Mouse (Mus musculus) forebrain, embryonic 14.5 days (tissue): ENCODE measurements around the gene Ebf1. TPM values are rescaled to one million over a fixed set of nuclear protein-coding genes. Genes with fewer than 3 reads are reported as not detected.

ENCODE experiments used
- ATAC-seq: fragments of 200-750 bp; cut with Nextera tagmentation; 2 replicates; pipeline ENCODE4 v1.8.0; 2017; ENCODE audit warnings: mild to moderate bottlenecking, moderate library complexity
- DNase-seq: peaks from one replicate; pipeline ENCODE4 v3.0.0-alpha.2; 2015; ENCODE audit warnings: low spot score
- H3K27ac ChIP-seq: fragments of 300-500 bp; sonication (generic); 2 replicates; pipeline ENCODE4 v1.5.1; 2014; ENCODE audit warnings: low read depth, mild to moderate bottlenecking, control low read depth, low read length, moderate library complexity
- H3K27me3 ChIP-seq: fragments of 300-500 bp; sonication (generic); replicated peaks from 2 replicates; pipeline ENCODE4 v1.6.1; 2014; ENCODE audit warnings: low read length, control low read depth, mixed read lengths; ENCODE audit not compliant: control insufficient read depth, insufficient read depth
- H3K36me3 ChIP-seq: fragments of 300-500 bp; sonication (generic); 2 replicates; pipeline ENCODE4 v1.6.1; 2014; ENCODE audit warnings: low read length, control low read depth; ENCODE audit not compliant: control insufficient read depth, insufficient read depth
- H3K4me1 ChIP-seq: fragments of 300-500 bp; sonication (generic); 2 replicates; pipeline ENCODE4 v1.6.1; 2014; ENCODE audit warnings: antibody characterized with exemption, low read length, control low read depth; ENCODE audit not compliant: control insufficient read depth, insufficient read depth
- H3K4me2 ChIP-seq: fragments of 300-500 bp; sonication (generic); 2 replicates; pipeline ENCODE4 v1.6.1; 2014; ENCODE audit warnings: mild to moderate bottlenecking, control low read depth, low read length
- H3K4me3 ChIP-seq: fragments of 300-500 bp; sonication (generic); 2 replicates; pipeline ENCODE4 v1.5.1; 2014; ENCODE audit warnings: low read depth, low read length, control low read depth
- H3K9ac ChIP-seq: fragments of 300-500 bp; sonication (generic); 2 replicates; pipeline ENCODE4 v1.6.1; 2014; ENCODE audit warnings: mild to moderate bottlenecking, low read length, control low read depth, moderate library complexity
- H3K9me3 ChIP-seq: fragments of 300-500 bp; sonication (generic); replicated peaks from 2 replicates; pipeline ENCODE4 v1.6.1; 2016; ENCODE audit warnings: low read length, control low read depth, mixed read lengths; ENCODE audit not compliant: control insufficient read depth
- WGBS: fragments of 180-500 bp; shearing (Covaris S2); extraction: QIAGEN DNeasy Blood & Tissue Kit; methylation state at CpG from one replicate; pipeline ENCODE4 v1.1.7; 2014; 5-methylcytosine and 5-hydroxymethylcytosine counted together
- polyA plus RNA-seq: library from polyadenylated mRNA; unstranded; fragments of >200 nt; fragmentation: Nextera tagmentation; extraction: Ambion mirVana; gene quantifications from 2 replicates; pipeline ENCODE4 v1.2.1, GENCODE M21; 2014

The Ebf1 gene
- polyA plus RNA-seq, 1 experiment from 2014 or later: 30.7 TPM

GRCm38 (mm10) chr11:44616078-44616787 lies 884 bp upstream of the Ebf1 start:
- Histone ChIP-seq H3K4me2 (peak overlapping the region; percentile 67), H3K4me3 (peak overlapping the region; percentile 43), H3K4me1 (peaks cover 11% of the 10 kb centered on the region), H3K9me3 (no peaks in the 10 kb centered on the region), H3K9ac (peak overlapping the region; percentile 17; the same call in 1 of the 2 replicates), H3K36me3 (no peaks in the 10 kb centered on the region), H3K27me3 (peaks cover 68% of the 10 kb centered on the region), H3K27ac (no peak overlapping the region)
- ATAC-seq (no peak), DNase-seq (no peak)
- WGBS: 8% methylated on average over 18 of the region's 18 CpGs

GRCm38 (mm10) chr11:44617734-44618586 lies 843 bp downstream of the Ebf1 start:
- H3K36me3 ChIP-seq: no peaks in the 10 kb centered on the region
- no peaks in the 10 kb centered on the region for H3K9me3 ChIP-seq
- under 1% methylated on average over 55 of the region's 55 CpGs for WGBS
- H3K9ac ChIP-seq: peak overlapping the region; percentile 69
- peaks cover 5% of the 10 kb centered on the region; the same call in 1 of the 2 replicates for H3K4me1 ChIP-seq
- H3K27ac ChIP-seq: peak overlapping the region; percentile 79
- H3K27me3 ChIP-seq: peaks cover 62% of the 10 kb centered on the region
- DNase-seq: peak; percentile 74
- peak overlapping the region; percentile 67 for H3K4me2 ChIP-seq
- ATAC-seq: peak; percentile 41
- H3K4me3 ChIP-seq: peak overlapping the region; percentile 43

GRCm38 (mm10) chr11:44619131-44619886 lies 2.2 kb downstream of the Ebf1 start:
- H3K9me3 ChIP-seq: no peaks in the 10 kb centered on the region
- ATAC-seq (no peak), DNase-seq (no peak)
- peak overlapping the region; percentile 33; the same call in 1 of the 2 replicates for H3K27ac ChIP-seq
- peak overlapping the region; percentile 43 for H3K4me3 ChIP-seq
- peak overlapping the region; percentile 69; the same call in 1 of the 2 replicates for H3K9ac ChIP-seq
- WGBS: under 1% methylated on average over 15 of the region's 15 CpGs
- H3K36me3 ChIP-seq: no peaks in the 10 kb centered on the region
- H3K4me1 ChIP-seq: no peaks in the 10 kb centered on the region
- H3K27me3 ChIP-seq: peaks cover 51% of the 10 kb centered on the region
- peak overlapping the region; percentile 43 for H3K4me2 ChIP-seq

GRCm38 (mm10) chr11:44619887-44620693 lies 3.0 kb downstream of the Ebf1 start:
- peak overlapping the region; percentile 69 for H3K9ac ChIP-seq
- DNase-seq (no peak), ATAC-seq (no peak)
- H3K9me3 ChIP-seq: no peaks in the 10 kb centered on the region
- H3K4me3 ChIP-seq: peak overlapping the region; percentile 43
- peak overlapping the region; percentile 43 for H3K4me2 ChIP-seq
- no peaks in the 10 kb centered on the region for H3K36me3 ChIP-seq
- peak overlapping the region; percentile 33; the same call in 1 of the 2 replicates for H3K27ac ChIP-seq
- no peaks in the 10 kb centered on the region for H3K4me1 ChIP-seq
- WGBS: 2% methylated on average over 41 of the region's 41 CpGs
- H3K27me3 ChIP-seq: peaks cover 48% of the 10 kb centered on the region

GRCm38 (mm10) chr11:44620694-44621446 lies 3.8 kb downstream of the Ebf1 start:
- peaks cover 41% of the 10 kb centered on the region for H3K27me3 ChIP-seq

GRCm38 (mm10) chr11:44621615-44622014 lies 4.5 kb downstream of the Ebf1 start:
- peak overlapping the region; percentile 43; the same call in 1 of the 2 replicates for H3K4me3 ChIP-seq
- H3K27me3 ChIP-seq: peaks cover 35% of the 10 kb centered on the region
- no peak overlapping the region for H3K27ac ChIP-seq

More at GRCm38 (mm10) chr11:44620694-44621446, 3.8 kb downstream of the Ebf1 start:
- H3K27ac ChIP-seq: no peak overlapping the region
- no peak overlapping the region; the same call in none of the 2 replicates for H3K9ac ChIP-seq
- H3K36me3 ChIP-seq: no peaks in the 10 kb centered on the region
- DNase-seq (no peak), ATAC-seq (no peak)
- H3K4me3 ChIP-seq: peak overlapping the region; percentile 43
- no peaks in the 10 kb centered on the region for H3K4me1 ChIP-seq
- 13% methylated on average over 18 of the region's 19 CpGs for WGBS
- H3K4me2 ChIP-seq: peak overlapping the region; percentile 43
- no peaks in the 10 kb centered on the region for H3K9me3 ChIP-seq

GRCm38 (mm10) chr11:44622023-44622731 lies 5.1 kb downstream of the Ebf1 start:
- Histone ChIP-seq H3K4me3 (no peak overlapping the region), H3K9ac (no peak overlapping the region), H3K9me3 (no peaks in the 10 kb centered on the region), H3K4me1 (no peaks in the 10 kb centered on the region), H3K27me3 (peaks cover 35% of the 10 kb centered on the region), H3K27ac (no peak overlapping the region), H3K4me2 (peak overlapping the region; percentile 43; the same call in 1 of the 2 replicates), H3K36me3 (no peaks in the 10 kb centered on the region)
- WGBS: 15% methylated on average over 11 of the region's 11 CpGs
- peak; percentile 77 for DNase-seq
- ATAC-seq: no peak; the same call in 1 of the 2 replicates

More at GRCm38 (mm10) chr11:44621615-44622014, 4.5 kb downstream of the Ebf1 start:
- Histone ChIP-seq H3K4me2 (peak overlapping the region; percentile 43), H3K9ac (no peak overlapping the region), H3K9me3 (no peaks in the 10 kb centered on the region), H3K36me3 (no peaks in the 10 kb centered on the region), H3K4me1 (no peaks in the 10 kb centered on the region)
- 16% methylated on average over 10 of the region's 10 CpGs for WGBS
- ATAC-seq (no peak), DNase-seq (no peak)
